Mouse (Mus musculus): ENCODE data around the gene Col23a1.

DNA sequence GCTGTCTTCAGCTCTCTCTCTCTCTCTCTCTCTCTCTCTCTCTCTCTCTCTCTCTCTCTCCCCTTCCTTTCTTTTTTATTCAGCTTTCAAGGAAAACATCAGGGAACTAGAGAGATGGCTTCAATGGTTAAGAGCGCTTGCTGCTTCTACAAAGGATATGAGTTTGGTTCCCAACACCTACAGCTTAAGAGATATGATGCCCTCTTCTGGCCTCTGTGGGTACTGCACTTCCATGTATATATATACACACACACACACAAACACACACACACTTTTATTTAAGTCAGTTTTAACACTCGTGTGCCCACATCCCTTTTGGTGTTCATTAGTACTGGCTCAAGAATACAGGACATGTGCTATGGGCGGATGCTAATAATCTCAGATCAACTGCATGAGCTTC is 228.4 kb downstream of the Col23a1 start:
- TF ChIP-seq EP300 (IDR thresholded peaks at IDR 0.05; ENCODE audit: low read depth) (no peak), CTCF (IDR thresholded peaks at IDR 0.05; ENCODE audit: low read depth) (peak; percentile 13; the same call in 1 of the 2 replicates)

Measured in heart, postnatal 0 days (tissue).